ENCODE assay signal across 22 mouse cellular contexts in the genomic region with DNA sequence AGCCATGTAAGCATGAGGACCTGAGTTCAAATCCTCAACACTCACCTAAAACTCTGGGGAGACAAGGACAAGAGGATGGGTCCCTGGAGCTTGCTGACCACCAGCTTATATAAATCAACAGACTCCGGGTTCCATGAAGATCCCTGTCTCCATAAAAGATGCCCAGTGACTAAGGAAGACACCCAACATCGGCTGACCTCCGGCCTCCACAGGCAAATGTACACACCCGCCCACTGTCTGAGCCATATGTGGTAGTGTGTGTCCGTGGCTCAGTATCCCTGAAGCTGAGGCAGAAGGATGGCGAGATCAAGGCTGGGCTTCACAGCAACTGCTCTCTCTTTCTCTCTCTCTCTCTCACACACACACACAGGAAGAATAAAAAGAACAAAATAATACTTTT. TPM values are rescaled to one million over a fixed set of nuclear protein-coding genes. Genes with fewer than 3 reads are reported as not detected.
"Had no signal": no experiment of that assay in that cellular context is flagged by ENCODE, and none has a peak within 500 bp of the region (broad histone marks: within the 10 kb centered on the region; RNA-seq: fewer than 3 reads in every experiment).

No protein-coding gene starts in this region.

- H3K27ac ChIP-seq: kidney, postnatal 0 days; liver, embryonic 14.5 days; macrophage; midbrain, embryonic 12.5 days; midbrain, embryonic 15.5 days; neural tube, embryonic 12.5 days; neural tube, embryonic 15.5 days; stomach, postnatal 0 days had no signal

- DNase-seq: kidney, postnatal 36 days; liver, postnatal 0 days; lung, embryonic 14.5 days; right cerebral cortex, adult 18-20 months; right cerebral cortex, postnatal 14 days; right cerebral cortex, postnatal 4 days; thymus, adult 2 months; thymus, postnatal 14 days; thymus, postnatal 4 days had no signal

- ATAC-seq: liver, postnatal 0 days; lung, postnatal 0 days; midbrain, embryonic 15.5 days had no signal

- H3K9me3 ChIP-seq: midbrain, embryonic 12.5 days; midbrain, embryonic 15.5 days; neural tube, embryonic 12.5 days; neural tube, embryonic 15.5 days had no signal

- H3K36me3 ChIP-seq: midbrain, embryonic 12.5 days; midbrain, embryonic 15.5 days; neural tube, embryonic 12.5 days; neural tube, embryonic 15.5 days had no signal

- H3K4me2 ChIP-seq: liver, embryonic 11.5 days; lung, embryonic 14.5 days; midbrain, embryonic 12.5 days; midbrain, embryonic 15.5 days; neural tube, embryonic 12.5 days; neural tube, embryonic 15.5 days had no signal

- H3K4me1 ChIP-seq: midbrain, embryonic 12.5 days; midbrain, embryonic 15.5 days; neural tube, embryonic 12.5 days had no signal

- H3K4me3 ChIP-seq: midbrain, embryonic 12.5 days; midbrain, embryonic 15.5 days; neural tube, embryonic 12.5 days; neural tube, embryonic 15.5 days had no signal

- H3K27me3 ChIP-seq: midbrain, embryonic 12.5 days; midbrain, embryonic 15.5 days; neural tube, embryonic 12.5 days; neural tube, embryonic 15.5 days had no signal

- H3K9ac ChIP-seq: liver, embryonic 14.5 days; liver, postnatal 0 days; lung, embryonic 14.5 days; midbrain, embryonic 12.5 days; midbrain, embryonic 15.5 days; neural tube, embryonic 12.5 days; neural tube, embryonic 15.5 days had no signal

RNA-seq across cellular contexts. Expression of a gene that starts 19.3 kb away (rescaled TPM):
- polyA plus RNA-seq: kidney, embryonic 14.5 days; kidney, postnatal 0 days; limb, embryonic 14.5 days; liver, embryonic 11.5 days; liver, embryonic 14.5 days; liver, postnatal 0 days; lung, postnatal 0 days; macrophage; midbrain, embryonic 12.5 days; midbrain, embryonic 15.5 days; stomach, embryonic 14.5 days; stomach, postnatal 0 days; thymus, adult 2 months had no signal

RNA-seq across cellular contexts. Expression of a gene that starts 33.3 kb away (rescaled TPM):
- polyA plus RNA-seq: liver, embryonic 11.5 days; macrophage had no signal
